Mouse (Mus musculus): ENCODE measurements around the gene Magix. TPM values are rescaled to one million over a fixed set of nuclear protein-coding genes. Genes with fewer than 3 reads are reported as not detected.

Magix gene
- polyA plus RNA-seq, 1 experiment: 0.21 TPM

- H3K4me3 ChIP-seq (ENCODE audit: control insufficient read depth, low read depth, low read length): no peak overlapping the region
Observed at GRCm38 (mm10) chrX:7664791-7665190, 16.3 kb downstream of the Magix start.

DNA sequence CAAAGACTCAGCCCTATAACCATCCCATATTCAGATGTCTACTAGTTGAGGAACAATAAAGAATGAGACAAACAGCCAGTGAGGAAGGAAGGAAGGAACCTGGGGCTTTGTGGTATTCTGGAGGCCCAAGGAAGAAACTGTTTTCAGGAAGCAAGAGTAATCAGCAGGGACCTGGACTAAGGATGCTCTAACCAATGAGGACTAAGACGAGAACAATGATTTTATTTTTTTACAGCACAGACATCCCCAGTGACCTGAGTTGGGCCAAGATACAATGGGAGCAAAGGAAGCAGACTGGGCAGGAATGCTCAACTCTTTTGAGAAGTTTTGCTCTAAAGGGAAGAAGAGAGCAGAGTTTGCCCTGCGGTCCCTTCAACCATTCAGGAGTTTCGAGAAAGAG lies 18.1 kb downstream of the Magix start:
- H3K27ac ChIP-seq (ENCODE audit: control insufficient read depth, insufficient read depth, low read depth, low read length): no peak overlapping the region
- TF ChIP-seq CTCF (IDR thresholded peaks at IDR 0.05; ENCODE audit: control insufficient read depth, insufficient read depth, insufficient replicate concordance, low read depth, low read length) (no peak), POLR2A (IDR thresholded peaks at IDR 0.05; ENCODE audit: control insufficient read depth, low read depth, low read length) (no peak)
- H3K4me1 ChIP-seq (ENCODE audit: control insufficient read depth, insufficient read depth, low read length): peaks cover 1% of the 10 kb centered on the region

More at GRCm38 (mm10) chrX:7664791-7665190, 16.3 kb downstream of the Magix start:
- no peaks in the 10 kb centered on the region for H3K27me3 ChIP-seq (ENCODE audit: control insufficient read depth, insufficient read depth, low read length)
- no peak overlapping the region for H3K27ac ChIP-seq (ENCODE audit: control insufficient read depth, insufficient read depth, low read depth, low read length)
- TF ChIP-seq POLR2A (IDR thresholded peaks at IDR 0.05; ENCODE audit: control insufficient read depth, low read depth, low read length) (no peak), CTCF (IDR thresholded peaks at IDR 0.05; ENCODE audit: control insufficient read depth, insufficient read depth, insufficient replicate concordance, low read depth, low read length) (no peak)
- no peaks in the 10 kb centered on the region for H3K4me1 ChIP-seq (ENCODE audit: control insufficient read depth, insufficient read depth, low read length)
- no peaks in the 10 kb centered on the region for H3K36me3 ChIP-seq (ENCODE audit: control insufficient read depth, insufficient read depth, low read length)

DNA sequence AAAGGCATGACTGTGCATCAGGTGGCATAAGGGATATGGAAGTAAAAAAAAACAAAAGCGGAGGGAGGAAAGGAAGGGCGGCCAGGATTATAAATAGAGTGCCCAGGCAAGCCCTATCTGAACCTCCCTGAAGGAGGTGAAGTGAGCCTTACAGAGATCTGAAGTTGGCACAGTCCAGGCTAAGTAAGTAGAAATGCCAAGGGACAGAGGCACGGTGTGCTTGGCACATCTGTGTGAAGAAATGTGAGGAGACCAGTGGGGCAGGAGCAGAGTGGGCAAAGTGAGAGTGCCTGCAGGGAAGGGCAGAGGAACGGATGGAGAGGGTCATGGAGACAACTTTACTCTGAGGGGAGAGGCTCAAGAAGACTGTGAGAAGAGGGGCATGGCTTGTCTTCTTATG lies 20.0 kb downstream of the Magix start:
- Histone ChIP-seq H3K36me3 (ENCODE audit: control insufficient read depth, insufficient read depth, low read length) (no peaks in the 10 kb centered on the region), H3K4me1 (ENCODE audit: control insufficient read depth, insufficient read depth, low read length) (peaks cover 10% of the 10 kb centered on the region), H3K27me3 (ENCODE audit: control insufficient read depth, insufficient read depth, low read length) (no peaks in the 10 kb centered on the region), H3K4me3 (ENCODE audit: control insufficient read depth, low read depth, low read length) (no peak overlapping the region), H3K27ac (ENCODE audit: control insufficient read depth, insufficient read depth, low read depth, low read length) (no peak overlapping the region)
- no peak for TF ChIP-seq CTCF (IDR thresholded peaks at IDR 0.05; ENCODE audit: control insufficient read depth, insufficient read depth, insufficient replicate concordance, low read depth, low read length)
- TF ChIP-seq POLR2A (IDR thresholded peaks at IDR 0.05; ENCODE audit: control insufficient read depth, low read depth, low read length): no peak

More for the DNA sequence above, 18.1 kb downstream of the Magix start:
- no peaks in the 10 kb centered on the region for H3K36me3 ChIP-seq (ENCODE audit: control insufficient read depth, insufficient read depth, low read length)
- H3K27me3 ChIP-seq (ENCODE audit: control insufficient read depth, insufficient read depth, low read length): no peaks in the 10 kb centered on the region
- H3K4me3 ChIP-seq (ENCODE audit: control insufficient read depth, low read depth, low read length): no peak overlapping the region

DNA sequence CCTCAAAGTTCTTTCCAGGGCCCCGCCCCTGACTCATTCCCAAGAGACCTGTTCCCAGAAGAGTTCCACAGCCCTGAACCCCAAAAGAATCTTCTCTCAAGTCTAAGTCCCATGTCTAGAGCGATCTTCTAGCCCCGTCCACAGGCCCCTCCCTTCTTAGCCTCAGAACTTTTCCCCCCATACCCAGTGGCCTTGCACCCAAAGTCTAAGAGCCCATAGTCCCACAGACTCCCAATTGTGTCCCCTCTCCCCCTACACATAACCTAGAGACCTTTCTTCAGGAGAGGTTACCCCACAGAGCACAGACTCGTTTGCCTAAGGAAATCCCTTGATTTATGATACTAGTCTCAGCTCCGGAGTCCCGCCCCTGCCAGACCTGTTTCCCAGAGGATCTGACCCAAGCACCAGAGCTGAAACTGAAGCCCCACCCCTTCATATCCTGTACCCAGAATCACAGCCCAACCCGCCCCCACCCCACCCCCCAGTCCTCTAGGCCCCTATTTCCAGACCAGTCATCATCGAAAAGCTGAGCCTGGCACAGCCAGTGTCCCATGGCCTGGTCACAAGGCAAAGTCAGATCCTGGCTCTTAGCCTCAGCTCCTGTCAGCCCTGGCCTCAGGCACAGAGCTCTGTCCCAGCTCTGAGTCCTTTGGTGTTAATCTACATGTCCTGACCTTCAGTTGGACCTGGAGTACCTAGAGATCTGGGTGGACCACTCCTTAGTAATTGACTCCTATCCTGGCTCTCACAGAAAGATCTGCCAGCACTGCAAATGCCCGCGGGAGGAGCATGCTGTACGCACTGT lies 22.1 kb downstream of the Magix start:
- TF ChIP-seq POLR2A (IDR thresholded peaks at IDR 0.05; ENCODE audit: control insufficient read depth, low read depth, low read length): no peak
- no peak for TF ChIP-seq CTCF (IDR thresholded peaks at IDR 0.05; ENCODE audit: control insufficient read depth, insufficient read depth, insufficient replicate concordance, low read depth, low read length)
- Histone ChIP-seq H3K4me3 (ENCODE audit: control insufficient read depth, low read depth, low read length) (no peak overlapping the region), H3K36me3 (ENCODE audit: control insufficient read depth, insufficient read depth, low read length) (no peaks in the 10 kb centered on the region), H3K27me3 (ENCODE audit: control insufficient read depth, insufficient read depth, low read length) (no peaks in the 10 kb centered on the region), H3K27ac (ENCODE audit: control insufficient read depth, insufficient read depth, low read depth, low read length) (no peak overlapping the region), H3K4me1 (ENCODE audit: control insufficient read depth, insufficient read depth, low read length) (peaks cover 10% of the 10 kb centered on the region)

DNA sequence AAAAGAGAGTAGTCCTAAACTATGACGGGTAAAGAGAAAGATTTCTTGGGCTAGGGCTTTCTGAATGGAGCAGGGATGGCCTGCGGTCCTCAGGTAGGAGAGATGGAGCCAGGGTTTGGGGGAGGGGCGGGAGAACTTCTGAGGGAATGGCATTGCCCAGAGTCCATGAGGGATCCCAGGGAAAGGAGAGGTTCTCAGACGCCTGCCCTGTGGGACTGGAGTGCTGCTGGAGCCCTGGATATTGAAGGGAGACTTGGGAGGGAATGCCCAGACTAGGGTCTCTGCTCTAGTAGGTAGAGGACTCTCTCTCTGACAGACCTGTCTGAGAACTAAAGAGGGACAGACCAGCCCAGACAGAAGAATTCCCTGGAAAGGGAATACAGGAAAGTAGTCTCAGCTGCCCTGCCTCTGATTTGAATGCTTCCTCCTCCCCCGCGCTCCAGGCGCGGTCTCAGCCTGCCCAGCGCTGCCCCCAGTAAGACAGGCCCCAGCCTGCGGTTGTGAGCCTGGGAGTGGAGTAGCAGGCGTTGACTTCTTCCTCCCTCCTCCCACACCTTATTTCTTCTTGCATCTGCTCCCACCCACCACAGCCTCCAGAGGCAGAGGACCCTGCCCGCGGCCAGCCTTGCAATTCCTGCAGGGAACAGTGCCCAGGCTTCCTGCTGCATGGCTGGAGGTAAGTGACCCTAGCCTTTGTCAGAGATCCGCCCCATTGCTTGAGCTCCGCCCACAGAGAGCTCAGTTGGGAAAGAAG lies 22.8 kb downstream of the Magix start:
- no peaks in the 10 kb centered on the region for H3K27me3 ChIP-seq (ENCODE audit: control insufficient read depth, insufficient read depth, low read length)
- peak overlapping the region; percentile 16; the same call in 1 of the 2 replicates for H3K27ac ChIP-seq (ENCODE audit: control insufficient read depth, insufficient read depth, low read depth, low read length)
- no peak overlapping the region for H3K4me3 ChIP-seq (ENCODE audit: control insufficient read depth, low read depth, low read length)
- TF ChIP-seq POLR2A (IDR thresholded peaks at IDR 0.05; ENCODE audit: control insufficient read depth, low read depth, low read length) (no peak), CTCF (IDR thresholded peaks at IDR 0.05; ENCODE audit: control insufficient read depth, insufficient read depth, insufficient replicate concordance, low read depth, low read length) (no peak)
- no peaks in the 10 kb centered on the region for H3K36me3 ChIP-seq (ENCODE audit: control insufficient read depth, insufficient read depth, low read length)
- peaks cover 10% of the 10 kb centered on the region for H3K4me1 ChIP-seq (ENCODE audit: control insufficient read depth, insufficient read depth, low read length)

DNA sequence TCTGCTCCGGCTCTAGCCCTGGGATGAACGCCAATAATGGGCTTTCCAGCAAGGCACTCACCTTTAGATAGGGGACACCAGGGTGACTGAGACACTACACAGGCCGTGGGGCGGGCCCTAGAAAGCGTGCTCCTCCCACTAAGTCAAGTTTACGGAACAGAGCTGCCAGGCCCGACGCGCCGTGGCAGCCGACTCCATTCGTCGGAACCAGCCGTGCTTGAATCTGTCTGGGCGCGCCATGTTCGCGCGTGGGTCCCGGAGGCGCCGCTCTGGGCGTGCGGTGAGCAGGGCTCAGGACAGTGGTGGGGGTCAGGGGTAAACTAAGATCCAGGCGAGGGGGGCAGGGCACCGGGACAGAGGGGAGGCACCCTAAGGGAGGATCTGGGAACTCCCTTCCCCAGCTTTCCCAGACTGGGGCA lies 23.8 kb downstream of the Magix start, which contains the start of gene Prickle3:
Gene Prickle3 (plus strand): TSS at position 40 of the 419 bp plus-strand sequence.
- peaks cover 10% of the 10 kb centered on the region for H3K4me1 ChIP-seq (ENCODE audit: control insufficient read depth, insufficient read depth, low read length)
- H3K36me3 ChIP-seq (ENCODE audit: control insufficient read depth, insufficient read depth, low read length): no peaks in the 10 kb centered on the region
- no peak for TF ChIP-seq POLR2A (IDR thresholded peaks at IDR 0.05; ENCODE audit: control insufficient read depth, low read depth, low read length)
- no peak for TF ChIP-seq CTCF (IDR thresholded peaks at IDR 0.05; ENCODE audit: control insufficient read depth, insufficient read depth, insufficient replicate concordance, low read depth, low read length)
- H3K4me3 ChIP-seq (ENCODE audit: control insufficient read depth, low read depth, low read length): peak within 1 kb of the TSS; percentile 77
- H3K27ac ChIP-seq (ENCODE audit: control insufficient read depth, insufficient read depth, low read depth, low read length): peak within 1 kb of the TSS; percentile 49
- H3K27me3 ChIP-seq (ENCODE audit: control insufficient read depth, insufficient read depth, low read length): no peaks in the 10 kb centered on the region

GRCm38 (mm10) chrX:7648671-7649304 lies 32.3 kb downstream of the Magix start:
- H3K4me1 ChIP-seq (ENCODE audit: control insufficient read depth, insufficient read depth, low read length): no peaks in the 10 kb centered on the region
- TF ChIP-seq CTCF (IDR thresholded peaks at IDR 0.05; ENCODE audit: control insufficient read depth, insufficient read depth, insufficient replicate concordance, low read depth, low read length): 0 out of 2 replicates have a peak, but pooled peaks have one; percentile 1
- peak; percentile 32; the same call in 1 of the 2 replicates for TF ChIP-seq POLR2A (IDR thresholded peaks at IDR 0.05; ENCODE audit: control insufficient read depth, low read depth, low read length)
- no peaks in the 10 kb centered on the region for H3K36me3 ChIP-seq (ENCODE audit: control insufficient read depth, insufficient read depth, low read length)
- peak overlapping the region; percentile 75 for H3K4me3 ChIP-seq (ENCODE audit: control insufficient read depth, low read depth, low read length)
- H3K27me3 ChIP-seq (ENCODE audit: control insufficient read depth, insufficient read depth, low read length): no peaks in the 10 kb centered on the region
- H3K27ac ChIP-seq (ENCODE audit: control insufficient read depth, insufficient read depth, low read depth, low read length): peak overlapping the region; percentile 58
